Mouse (Mus musculus): Measurements from ENCODE around the gene Saxo1.

GRCm38 (mm10) chr4:86464808-86465207 is 93.3 kb downstream of the Saxo1 start:
- TF ChIP-seq CTCF (IDR thresholded peaks at IDR 0.05; ENCODE audit: low read depth, low read length) = no peak
- TF ChIP-seq POLR2A (IDR thresholded peaks at IDR 0.05; ENCODE audit: insufficient read depth, low read length) = no peak
- no peak for TF ChIP-seq EP300 (IDR thresholded peaks at IDR 0.05; ENCODE audit: insufficient read depth, low read depth, low read length)

Measured in ES-Bruce4 (cell line).